Mouse (Mus musculus) lung, postnatal 0 days (tissue): ENCODE measurements around the gene Stac2.

ENCODE experiments used
- CTCF ChIP-seq: IDR thresholded peaks from 2 replicates; pipeline ENCODE4 v1.5.1; 2016; ENCODE audit warnings: antibody characterized with exemption, mild to moderate bottlenecking
- EP300 ChIP-seq: IDR thresholded peaks from 2 replicates; pipeline ENCODE4 v1.6.1; 2016; ENCODE audit warnings: antibody characterized with exemption, mild to moderate bottlenecking, control low read depth

DNA sequence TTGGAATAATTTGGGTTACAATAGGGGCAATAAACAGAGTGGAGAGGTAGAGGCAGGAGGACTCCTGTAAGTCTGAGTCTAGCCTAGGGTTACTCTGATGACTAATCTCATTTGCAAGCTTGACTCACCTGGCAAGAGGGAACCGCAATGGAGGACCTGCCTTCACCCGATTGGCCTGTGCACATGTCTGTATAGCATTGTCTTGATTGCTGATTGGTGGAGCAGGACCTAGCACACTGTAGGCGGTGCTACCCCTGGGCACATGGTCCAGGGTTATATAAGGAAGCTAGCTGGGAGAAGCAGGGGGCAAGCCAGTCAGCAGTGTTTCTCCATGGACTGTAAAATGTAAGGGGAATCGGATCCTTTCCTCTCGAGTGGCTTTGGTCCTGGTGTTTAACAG lies 4.7 kb upstream of the Stac2 start:
- TF ChIP-seq EP300 (no peak), CTCF (no peak)
